Mouse (Mus musculus): Measurements from ENCODE around the gene Cdc42se2.

The Cdc42se2 gene

GRCm38 (mm10) chr11:54710512-54711293 is 76.8 kb downstream of the Cdc42se2 start:
- DNase-seq (ENCODE audit: low read depth, low spot score) = no peak

- no peak for DNase-seq (ENCODE audit: low read depth, low spot score)
Measured at GRCm38 (mm10) chr11:54709645-54710044, 77.8 kb downstream of the Cdc42se2 start.

- no peak for DNase-seq (ENCODE audit: low read depth, low spot score)
Measured at GRCm38 (mm10) chr11:54708153-54708552, 79.3 kb downstream of the Cdc42se2 start.

GRCm38 (mm10) chr11:54703306-54703705 is 84.2 kb downstream of the Cdc42se2 start:
- peak; percentile 53 for DNase-seq (ENCODE audit: low read depth, low spot score)

GRCm38 (mm10) chr11:54701848-54702247 is 85.6 kb downstream of the Cdc42se2 start:
- no peak for DNase-seq (ENCODE audit: low read depth, low spot score)

GRCm38 (mm10) chr11:54699972-54700371 is 87.5 kb downstream of the Cdc42se2 start:
- DNase-seq (ENCODE audit: low read depth, low spot score) = no peak

- DNase-seq (ENCODE audit: low read depth, low spot score) = no peak
Measured at GRCm38 (mm10) chr11:54698636-54699035, 88.8 kb downstream of the Cdc42se2 start.

- no peak for DNase-seq (ENCODE audit: low read depth, low spot score)
Measured at GRCm38 (mm10) chr11:54697611-54698010, 89.9 kb downstream of the Cdc42se2 start.

- no peak for DNase-seq (ENCODE audit: low read depth, low spot score)
Measured at GRCm38 (mm10) chr11:54695951-54696350, 91.5 kb downstream of the Cdc42se2 start.

GRCm38 (mm10) chr11:54694291-54694690 is 93.2 kb downstream of the Cdc42se2 start:
- DNase-seq (ENCODE audit: low read depth, low spot score) = no peak

GRCm38 (mm10) chr11:54693696-54694095 is 93.8 kb downstream of the Cdc42se2 start:
- no peak for DNase-seq (ENCODE audit: low read depth, low spot score)

GRCm38 (mm10) chr11:54691179-54691578 is 96.3 kb downstream of the Cdc42se2 start:
- no peak for DNase-seq (ENCODE audit: low read depth, low spot score)

GRCm38 (mm10) chr11:54690171-54690570 is 97.3 kb downstream of the Cdc42se2 start:
- DNase-seq (ENCODE audit: low read depth, low spot score) = no peak

GRCm38 (mm10) chr11:54684831-54685230 is 102.6 kb downstream of the Cdc42se2 start:
- DNase-seq (ENCODE audit: low read depth, low spot score) = no peak

GRCm38 (mm10) chr11:54679141-54679540 is 108.3 kb downstream of the Cdc42se2 start:
- no peak for DNase-seq (ENCODE audit: low read depth, low spot score)

GRCm38 (mm10) chr11:54675792-54676489 is 111.5 kb downstream of the Cdc42se2 start:
- DNase-seq (ENCODE audit: low read depth, low spot score) = no peak

GRCm38 (mm10) chr11:54673575-54674298 is 113.7 kb downstream of the Cdc42se2 start:
- no peak for DNase-seq (ENCODE audit: low read depth, low spot score)
